Mouse (Mus musculus) heart, postnatal 0 days (tissue): ENCODE results near the gene Wnk1. TPM values are rescaled to one million over a fixed set of nuclear protein-coding genes. Genes with fewer than 3 reads are reported as not detected.
"Not testable (repeated sequence)": the region's sequence is repeated elsewhere in the genome, so short reads cannot be mapped to it uniquely, and the experiment has no call there.

Experiments used
- ATAC-seq: fragments of 200-750 bp; cut with Nextera tagmentation; 2 replicates; pipeline ENCODE4 v1.8.0; 2017; ENCODE audit warnings: low read depth, moderate number of reproducible peaks, moderate library complexity; ENCODE audit not compliant: insufficient read depth
- DNase-seq: peaks from one replicate; pipeline ENCODE4 v3.0.0-alpha.2; 2016; ENCODE audit warnings: low spot score
- H3K27ac ChIP-seq: fragments of 300-500 bp; sonication (generic); 2 replicates; pipeline ENCODE4 v1.5.1; 2014; ENCODE audit warnings: low read depth, mild to moderate bottlenecking
- H3K27me3 ChIP-seq: fragments of 300-500 bp; sonication (generic); 2 replicates; pipeline ENCODE4 v1.6.1; 2014; ENCODE audit warnings: low read length, mixed read lengths; ENCODE audit not compliant: control insufficient read depth, insufficient read depth
- H3K36me3 ChIP-seq: fragments of 300-500 bp; sonication (generic); replicated peaks from 2 replicates; pipeline ENCODE4 v1.6.1; 2014; ENCODE audit warnings: low read length, mixed read lengths; ENCODE audit not compliant: control insufficient read depth, insufficient read depth
- H3K4me1 ChIP-seq: fragments of 300-500 bp; sonication (generic); 2 replicates; pipeline ENCODE4 v1.6.1; 2014; ENCODE audit warnings: antibody characterized with exemption; ENCODE audit not compliant: control insufficient read depth, insufficient read depth
- H3K4me2 ChIP-seq: fragments of 300-500 bp; sonication (generic); 2 replicates; pipeline ENCODE4 v1.6.1; 2014; ENCODE audit warnings: low read depth, mild to moderate bottlenecking, low read length, moderate library complexity
- H3K4me3 ChIP-seq: fragments of 300-500 bp; sonication (generic); 2 replicates; pipeline ENCODE4 v1.5.1; 2014; ENCODE audit warnings: low read depth, low read length
- H3K9ac ChIP-seq: fragments of 300-500 bp; sonication (generic); replicated peaks from 2 replicates; pipeline ENCODE4 v1.6.1; 2014; ENCODE audit warnings: low read depth, low read length, mixed read lengths
- H3K9me3 ChIP-seq: fragments of 300-500 bp; sonication (generic); replicated peaks from 2 replicates; pipeline ENCODE4 v1.6.1; 2016; ENCODE audit warnings: low read length; ENCODE audit not compliant: control insufficient read depth
- CTCF ChIP-seq: IDR thresholded peaks from 2 replicates; pipeline ENCODE4 v1.5.1; 2016; ENCODE audit warnings: antibody characterized with exemption, control low read depth, low read depth
- EP300 ChIP-seq: IDR thresholded peaks from 2 replicates; pipeline ENCODE4 v1.6.1; 2016; ENCODE audit warnings: antibody characterized with exemption, low read depth
- WGBS: fragments of 180-500 bp; shearing (Covaris S2); extraction: QIAGEN DNeasy Blood & Tissue Kit; methylation state at CpG from one replicate; pipeline ENCODE4 v1.1.7; 2014; 5-methylcytosine and 5-hydroxymethylcytosine counted together
- polyA plus RNA-seq: library from polyadenylated mRNA; unstranded; fragments of >200 nt; fragmentation: Nextera tagmentation; extraction: Ambion mirVana; gene quantifications from 2 replicates; pipeline ENCODE4 v1.2.1, GENCODE M21; 2015
- total RNA-seq: library from RNA; depleted of rRNA; stranded (reverse); fragments of >200 nt; gene quantifications from 2 replicates; pipeline ENCODE4 v1.2.3, GENCODE M21; 2014; ENCODE audit warnings: low replicate concordance; rRNA removed

Gene Wnk1
- total RNA-seq, result 179 TPM in 2 replicates
- polyA plus RNA-seq, result 50.9 and 59.2 TPM in 2 replicates

DNA sequence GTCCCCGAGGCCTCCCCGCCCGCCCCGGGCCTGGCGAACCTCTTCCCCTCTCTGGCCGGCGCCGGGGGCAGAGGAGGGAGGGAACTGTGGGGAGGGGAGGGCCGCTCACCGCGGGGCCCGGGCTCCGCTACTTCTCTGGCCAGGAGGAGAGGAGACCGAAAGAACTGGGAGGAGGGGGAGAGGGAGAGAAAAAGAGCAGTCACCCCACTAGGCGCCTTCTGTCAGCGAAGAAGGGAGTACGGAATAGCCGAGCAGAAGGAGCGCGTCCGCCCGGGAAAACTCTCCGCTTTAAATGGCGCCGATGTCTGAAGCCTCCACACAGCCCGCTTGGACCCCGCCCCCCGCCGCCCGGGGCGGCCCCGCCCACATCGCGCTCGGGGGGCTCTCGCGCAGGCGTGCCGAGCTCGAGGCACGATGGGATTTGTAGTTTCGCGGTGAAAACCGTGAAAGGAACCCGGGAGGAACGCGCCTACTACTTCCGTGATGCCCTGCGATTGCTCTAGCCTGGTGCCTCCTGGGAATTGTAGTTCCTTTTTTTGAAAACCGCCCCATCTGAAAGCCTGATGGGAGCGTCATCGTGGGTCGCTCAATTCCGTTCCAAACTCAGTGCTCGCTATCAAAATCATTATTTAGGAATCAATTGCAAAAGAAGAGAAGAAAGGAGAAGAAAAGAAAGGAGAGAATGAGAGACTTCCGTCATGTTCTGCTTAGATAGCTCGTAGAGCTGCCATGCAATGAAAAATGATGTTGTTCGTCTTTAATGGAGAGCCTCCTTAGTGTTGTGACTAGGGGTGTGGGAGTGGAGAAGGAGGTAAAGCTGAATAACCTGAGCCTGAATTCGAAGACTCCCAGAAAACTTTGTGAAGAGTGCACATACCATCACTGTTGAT lies at the start of gene Wnk1:
Wnk1 (minus strand) TSS at position 307 of the 890 bp plus-strand sequence.
- WGBS, result under 1% methylated on average over 58 of the region's 59 CpGs
- TF ChIP-seq CTCF (no peak), EP300 (peak; percentile 58; the same call in 1 of the 2 replicates)
- no peaks in the 10 kb centered on the region for H3K9me3 ChIP-seq
- no peaks in the 10 kb centered on the region for H3K36me3 ChIP-seq
- H3K9ac ChIP-seq, result peak within 1 kb of the TSS; percentile 83
- H3K4me3 ChIP-seq, result peak within 1 kb of the TSS; percentile 78
- H3K4me1 ChIP-seq, result no peaks in the 10 kb centered on the region
- ATAC-seq, result peak; percentile 93
- peak within 1 kb of the TSS; percentile 98 for H3K27ac ChIP-seq
- no peaks in the 10 kb centered on the region for H3K27me3 ChIP-seq
- peak within 1 kb of the TSS; percentile 96 for H3K4me2 ChIP-seq
- DNase-seq, result peak; percentile 99

DNA sequence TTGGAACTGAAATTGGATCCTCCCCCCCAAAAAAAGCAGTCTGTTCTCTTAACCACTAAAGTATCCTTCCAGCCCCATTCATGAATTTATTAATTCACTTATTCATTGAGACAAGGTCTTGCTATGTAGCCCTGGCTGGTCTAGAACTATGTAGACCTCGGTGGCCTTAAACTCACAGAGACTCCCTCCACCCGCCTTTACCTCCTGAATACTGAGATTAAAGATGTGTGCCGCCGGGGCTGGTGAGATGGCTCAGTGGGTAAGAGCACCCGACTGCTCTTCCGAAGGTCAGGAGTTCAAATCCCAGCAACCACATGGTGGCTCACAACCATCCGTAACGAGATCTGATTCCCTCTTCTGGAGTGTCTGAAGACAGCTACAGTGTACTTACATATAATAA lies 48.6 kb upstream of the Wnk1 start:
- not testable (repeated sequence) for ATAC-seq, H3K9ac ChIP-seq, H3K4me2 ChIP-seq, H3K4me3 ChIP-seq, H3K27ac ChIP-seq, DNase-seq, H3K9me3 ChIP-seq, H3K4me1 ChIP-seq, H3K36me3 ChIP-seq, H3K27me3 ChIP-seq
- WGBS, result 97% methylated on average over 6 of the region's 8 CpGs

DNA sequence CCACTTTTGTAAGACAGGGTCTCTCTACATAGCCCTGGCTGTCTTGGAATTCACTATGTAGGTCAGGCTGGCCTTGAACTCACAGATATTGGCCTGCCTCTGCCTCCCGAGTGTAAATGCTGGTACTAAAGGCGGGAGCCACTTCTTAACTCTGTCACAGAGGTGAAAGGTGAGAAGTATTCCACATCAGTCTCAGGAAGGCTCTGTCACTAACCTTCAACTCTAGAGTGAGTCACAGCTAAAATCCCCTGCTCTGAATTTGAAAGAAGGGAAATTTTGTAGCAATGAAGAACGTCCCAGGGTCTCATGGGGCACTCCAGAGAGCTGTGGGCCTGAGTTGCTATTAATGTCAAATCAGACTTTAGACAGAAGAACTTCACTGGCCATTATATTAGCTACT lies 47.4 kb upstream of the Wnk1 start:
- H3K36me3 ChIP-seq, result no peaks in the 10 kb centered on the region
- TF ChIP-seq EP300 (no peak), CTCF (no peak)
- DNase-seq (no peak), ATAC-seq (no peak)
- WGBS, result 82% methylated on average over 3 of the region's 3 CpGs
- H3K27ac ChIP-seq, result no peak overlapping the region
- no peak overlapping the region for H3K4me3 ChIP-seq
- H3K9me3 ChIP-seq, result no peaks in the 10 kb centered on the region
- no peak overlapping the region for H3K4me2 ChIP-seq
- H3K27me3 ChIP-seq, result no peaks in the 10 kb centered on the region
- H3K4me1 ChIP-seq, result no peaks in the 10 kb centered on the region
- no peak overlapping the region for H3K9ac ChIP-seq

DNA sequence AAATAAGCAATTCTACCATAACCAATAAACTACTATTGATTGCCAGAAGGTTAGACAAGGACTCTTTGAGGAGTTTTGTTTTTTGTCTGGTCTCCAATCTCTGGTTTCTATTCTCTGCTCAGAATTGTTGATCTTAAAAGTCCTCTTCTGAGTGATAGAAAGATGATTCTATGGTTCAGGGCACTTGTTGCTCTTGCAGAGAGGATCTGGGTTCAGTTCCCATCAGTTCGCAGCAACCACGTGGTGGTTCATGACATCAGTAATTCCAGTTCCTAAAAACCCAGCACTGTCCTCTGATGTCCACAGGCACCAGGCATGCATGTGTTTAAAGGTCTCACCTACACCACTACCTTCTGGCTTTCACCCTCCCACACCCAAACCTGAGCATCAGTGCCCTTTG lies 46.5 kb upstream of the Wnk1 start:
- no peak for ATAC-seq
- H3K36me3 ChIP-seq, result no peaks in the 10 kb centered on the region

DNA sequence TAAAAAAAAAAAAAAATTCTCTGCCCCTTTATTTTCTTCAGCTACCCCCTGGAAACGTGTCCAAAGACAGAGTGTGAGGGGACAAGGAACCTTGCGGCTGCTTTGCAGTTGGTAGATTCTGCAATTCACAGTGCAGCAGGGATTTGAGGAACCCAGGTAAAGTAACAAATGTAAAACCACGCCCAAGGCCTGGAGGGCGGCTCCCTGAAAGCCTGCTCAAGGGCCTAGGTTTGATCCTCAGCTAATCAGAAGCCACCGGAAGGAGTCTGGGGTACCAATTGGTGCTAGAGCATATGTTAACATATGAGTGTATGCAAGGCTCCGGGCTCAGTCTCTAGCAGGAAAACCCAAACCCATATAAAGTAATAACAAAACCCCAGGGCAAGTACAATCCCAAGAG lies 45.0 kb upstream of the Wnk1 start:
- Histone ChIP-seq H3K9me3 (no peaks in the 10 kb centered on the region), H3K4me1 (no peaks in the 10 kb centered on the region), H3K4me2 (no peak overlapping the region), H3K9ac (no peak overlapping the region), H3K27me3 (no peaks in the 10 kb centered on the region), H3K36me3 (no peaks in the 10 kb centered on the region), H3K4me3 (no peak overlapping the region), H3K27ac (no peak overlapping the region)
- ATAC-seq (no peak), DNase-seq (no peak)
- 79% methylated on average over 6 of the region's 6 CpGs for WGBS
- TF ChIP-seq CTCF, result no peak
- TF ChIP-seq EP300, result no peak

More for the DNA sequence above, 46.5 kb upstream of the Wnk1 start:
- no peaks in the 10 kb centered on the region for H3K9me3 ChIP-seq
- no peak overlapping the region for H3K4me3 ChIP-seq
- H3K4me1 ChIP-seq, result no peaks in the 10 kb centered on the region
- H3K4me2 ChIP-seq, result no peak overlapping the region
- DNase-seq, result no peak
- TF ChIP-seq CTCF, result no peak
- TF ChIP-seq EP300, result no peak
- H3K27ac ChIP-seq, result no peak overlapping the region
- no peaks in the 10 kb centered on the region for H3K27me3 ChIP-seq
- WGBS, result 87% methylated on average over 2 of the region's 2 CpGs
- no peak overlapping the region for H3K9ac ChIP-seq

DNA sequence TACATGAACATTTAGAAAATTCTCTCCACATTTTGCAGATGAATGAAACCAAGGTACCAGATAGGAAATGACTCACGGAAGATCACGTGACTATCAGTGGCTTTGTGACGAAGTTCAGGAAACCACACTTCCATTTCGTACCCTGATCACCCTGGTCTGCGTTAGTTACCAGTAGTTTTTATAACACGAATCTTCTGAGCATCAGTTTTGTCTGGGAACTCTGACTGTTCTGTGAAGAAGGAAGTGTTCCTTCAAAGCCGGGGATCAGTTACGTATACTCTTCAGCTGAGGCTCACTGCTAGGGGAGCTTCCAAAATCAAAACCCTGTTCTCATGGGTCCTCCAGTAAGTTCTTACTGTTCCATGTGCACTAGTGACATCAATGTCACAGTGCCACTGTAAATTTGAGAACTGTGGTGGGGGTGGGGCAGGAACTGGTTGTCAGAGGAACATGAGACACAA lies 44.5 kb upstream of the Wnk1 start:
- no peak for TF ChIP-seq EP300
- TF ChIP-seq CTCF, result no peak
- WGBS, result 76% methylated on average over 8 of the region's 8 CpGs
- no peak overlapping the region for H3K4me3 ChIP-seq
- DNase-seq (no peak), ATAC-seq (no peak)
- no peak overlapping the region for H3K9ac ChIP-seq
- H3K4me1 ChIP-seq, result no peaks in the 10 kb centered on the region
- H3K36me3 ChIP-seq, result no peaks in the 10 kb centered on the region
- no peaks in the 10 kb centered on the region for H3K9me3 ChIP-seq
- no peaks in the 10 kb centered on the region for H3K27me3 ChIP-seq
- H3K4me2 ChIP-seq, result no peak overlapping the region
- H3K27ac ChIP-seq, result no peak overlapping the region
